Mouse (Mus musculus): ENCODE results near the gene BC051142. TPM values are rescaled to one million over a fixed set of nuclear protein-coding genes. Genes with fewer than 3 reads are reported as not detected.

Gene BC051142
- 4.2 TPM for polyA plus RNA-seq (2015; fragmentation: Illumina TruSeq; extraction: RNeasy Lipid Tissue Mini Kit (QIAGEN cat#74804); ENCODE audit: insufficient read depth, low read depth, low replicate concordance)

GRCm38 (mm10) chr17:34398711-34399393, at the start of gene BC051142:
BC051142 (plus strand) TSS chr17:34398820.

DNA sequence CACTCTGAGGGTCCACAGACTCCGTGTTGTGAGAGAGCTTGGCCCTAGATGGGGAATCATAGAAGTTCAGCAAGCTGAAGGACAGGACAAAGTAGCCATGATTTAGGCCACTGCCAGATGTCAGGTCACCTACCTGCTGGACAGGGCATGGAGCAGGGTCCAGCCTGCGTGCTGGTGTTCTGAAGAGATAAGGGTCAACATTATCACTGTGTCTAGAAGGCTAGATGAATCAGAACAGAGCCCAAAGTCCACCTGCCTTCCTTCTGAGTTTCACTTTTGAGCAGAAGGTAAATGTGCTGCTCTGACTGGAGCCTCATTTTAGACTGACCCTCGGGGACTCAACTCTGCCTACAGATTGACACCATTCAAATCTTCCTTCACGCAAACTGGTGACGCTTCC, 44.1 kb upstream of the BC051142 start, which contains the start of gene Btnl2:
Gene Btnl2 (plus strand): TSS at position 284 of the 400 bp plus-strand sequence.

DNA sequence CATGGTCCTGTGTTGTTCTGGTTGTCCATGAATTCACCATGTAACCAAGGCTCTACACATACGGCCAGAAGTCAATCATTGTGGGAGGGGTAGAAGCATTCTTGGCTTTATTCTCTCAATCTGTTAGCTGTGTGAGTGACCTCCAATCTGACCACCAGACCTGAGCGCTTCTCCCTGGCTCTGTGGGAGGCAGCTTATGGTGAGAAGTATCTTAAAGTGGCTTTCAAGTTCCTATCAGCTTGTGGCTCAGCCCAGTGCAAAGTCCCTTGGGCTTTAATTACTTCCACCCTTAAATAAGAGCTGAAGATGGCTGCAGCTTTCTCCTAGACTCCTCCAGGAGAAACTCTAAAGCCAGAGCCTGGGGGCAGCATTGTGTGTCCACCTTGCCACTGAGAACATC, 21.8 kb upstream of the BC051142 start, which contains the start of gene Btnl1:
Gene Btnl1 (plus strand): TSS at position 286 of the 400 bp plus-strand sequence.

GRCm38 (mm10) chr17:34477238-34478013, 78.8 kb downstream of the BC051142 start, which contains the start of gene Btnl4:
Btnl4 (minus strand) TSS chr17:34477318.

Other genes starting within 250 kb of the BC051142 start
- gene H2-DMb1, start 245.7 kb upstream of the BC051142 start, polyA plus RNA-seq (2015; fragmentation: Illumina TruSeq; extraction: RNeasy Lipid Tissue Mini Kit (QIAGEN cat#74804); ENCODE audit: insufficient read depth, low read depth, low replicate concordance): 7.8 TPM
- gene Tap1, start 211.3 kb upstream of the BC051142 start, polyA plus RNA-seq (2015; fragmentation: Illumina TruSeq; extraction: RNeasy Lipid Tissue Mini Kit (QIAGEN cat#74804); ENCODE audit: insufficient read depth, low read depth, low replicate concordance): 6.3 TPM
- gene Psmb9, start 211.1 kb upstream of the BC051142 start, polyA plus RNA-seq (2015; fragmentation: Illumina TruSeq; extraction: RNeasy Lipid Tissue Mini Kit (QIAGEN cat#74804); ENCODE audit: insufficient read depth, low read depth, low replicate concordance): 9.2 TPM
- 13.8 TPM for gene Psmb8, start 201.1 kb upstream of the BC051142 start, polyA plus RNA-seq (2015; fragmentation: Illumina TruSeq; extraction: RNeasy Lipid Tissue Mini Kit (QIAGEN cat#74804); ENCODE audit: insufficient read depth, low read depth, low replicate concordance)
- 9.1 TPM for gene Tap2, start 195.3 kb upstream of the BC051142 start, polyA plus RNA-seq (2015; fragmentation: Illumina TruSeq; extraction: RNeasy Lipid Tissue Mini Kit (QIAGEN cat#74804); ENCODE audit: insufficient read depth, low read depth, low replicate concordance)
- 2.1 TPM for gene H2-Ob, start 159.9 kb upstream of the BC051142 start, polyA plus RNA-seq (2015; fragmentation: Illumina TruSeq; extraction: RNeasy Lipid Tissue Mini Kit (QIAGEN cat#74804); ENCODE audit: insufficient read depth, low read depth, low replicate concordance)
- gene H2-Ab1, start 141.1 kb upstream of the BC051142 start, polyA plus RNA-seq (2015; fragmentation: Illumina TruSeq; extraction: RNeasy Lipid Tissue Mini Kit (QIAGEN cat#74804); ENCODE audit: insufficient read depth, low read depth, low replicate concordance): 44.7 TPM
- gene H2-Aa, start 111.0 kb upstream of the BC051142 start, polyA plus RNA-seq (2015; fragmentation: Illumina TruSeq; extraction: RNeasy Lipid Tissue Mini Kit (QIAGEN cat#74804); ENCODE audit: insufficient read depth, low read depth, low replicate concordance): 56.9 TPM
- 37.0 TPM for gene H2-Eb1, start 93.0 kb upstream of the BC051142 start, polyA plus RNA-seq (2015; fragmentation: Illumina TruSeq; extraction: RNeasy Lipid Tissue Mini Kit (QIAGEN cat#74804); ENCODE audit: insufficient read depth, low read depth, low replicate concordance)
- not detected for gene H2-Eb2, start 73.2 kb upstream of the BC051142 start, polyA plus RNA-seq (2015; fragmentation: Illumina TruSeq; extraction: RNeasy Lipid Tissue Mini Kit (QIAGEN cat#74804); ENCODE audit: insufficient read depth, low read depth, low replicate concordance)
- gene Btnl2, start 44.0 kb upstream of the BC051142 start, polyA plus RNA-seq (2015; fragmentation: Illumina TruSeq; extraction: RNeasy Lipid Tissue Mini Kit (QIAGEN cat#74804); ENCODE audit: insufficient read depth, low read depth, low replicate concordance): not detected
- gene Btnl1, start 21.7 kb upstream of the BC051142 start, polyA plus RNA-seq (2015; fragmentation: Illumina TruSeq; extraction: RNeasy Lipid Tissue Mini Kit (QIAGEN cat#74804); ENCODE audit: insufficient read depth, low read depth, low replicate concordance): not detected
- not detected for gene Btnl4, start 78.5 kb downstream of the BC051142 start, polyA plus RNA-seq (2015; fragmentation: Illumina TruSeq; extraction: RNeasy Lipid Tissue Mini Kit (QIAGEN cat#74804); ENCODE audit: insufficient read depth, low read depth, low replicate concordance)
- not detected for gene Btnl6, start 118.5 kb downstream of the BC051142 start, polyA plus RNA-seq (2015; fragmentation: Illumina TruSeq; extraction: RNeasy Lipid Tissue Mini Kit (QIAGEN cat#74804); ENCODE audit: insufficient read depth, low read depth, low replicate concordance)
- gene Notch4, start 165.4 kb downstream of the BC051142 start, polyA plus RNA-seq (2015; fragmentation: Illumina TruSeq; extraction: RNeasy Lipid Tissue Mini Kit (QIAGEN cat#74804); ENCODE audit: insufficient read depth, low read depth, low replicate concordance): 13.4 TPM
- 13.2 TPM for gene Gpsm3, start 191.0 kb downstream of the BC051142 start, polyA plus RNA-seq (2015; fragmentation: Illumina TruSeq; extraction: RNeasy Lipid Tissue Mini Kit (QIAGEN cat#74804); ENCODE audit: insufficient read depth, low read depth, low replicate concordance)
- gene Pbx2, start 192.4 kb downstream of the BC051142 start, polyA plus RNA-seq (2015; fragmentation: Illumina TruSeq; extraction: RNeasy Lipid Tissue Mini Kit (QIAGEN cat#74804); ENCODE audit: insufficient read depth, low read depth, low replicate concordance): 11.4 TPM
- 1.3 TPM for gene Ager, start 199.0 kb downstream of the BC051142 start, polyA plus RNA-seq (2015; fragmentation: Illumina TruSeq; extraction: RNeasy Lipid Tissue Mini Kit (QIAGEN cat#74804); ENCODE audit: insufficient read depth, low read depth, low replicate concordance)
- gene Rnf5, start 204.9 kb downstream of the BC051142 start, polyA plus RNA-seq (2015; fragmentation: Illumina TruSeq; extraction: RNeasy Lipid Tissue Mini Kit (QIAGEN cat#74804); ENCODE audit: insufficient read depth, low read depth, low replicate concordance): 23.2 TPM
- gene Agpat1, start 205.4 kb downstream of the BC051142 start, polyA plus RNA-seq (2015; fragmentation: Illumina TruSeq; extraction: RNeasy Lipid Tissue Mini Kit (QIAGEN cat#74804); ENCODE audit: insufficient read depth, low read depth, low replicate concordance): 22.7 TPM
- 3.3 TPM for gene Egfl8, start 217.2 kb downstream of the BC051142 start, polyA plus RNA-seq (2015; fragmentation: Illumina TruSeq; extraction: RNeasy Lipid Tissue Mini Kit (QIAGEN cat#74804); ENCODE audit: insufficient read depth, low read depth, low replicate concordance)
- 9.9 TPM for gene Ppt2, start 229.7 kb downstream of the BC051142 start, polyA plus RNA-seq (2015; fragmentation: Illumina TruSeq; extraction: RNeasy Lipid Tissue Mini Kit (QIAGEN cat#74804); ENCODE audit: insufficient read depth, low read depth, low replicate concordance)
- 5.2 TPM for gene Prrt1, start 230.7 kb downstream of the BC051142 start, polyA plus RNA-seq (2015; fragmentation: Illumina TruSeq; extraction: RNeasy Lipid Tissue Mini Kit (QIAGEN cat#74804); ENCODE audit: insufficient read depth, low read depth, low replicate concordance)
- gene Fkbpl, start 245.9 kb downstream of the BC051142 start, polyA plus RNA-seq (2015; fragmentation: Illumina TruSeq; extraction: RNeasy Lipid Tissue Mini Kit (QIAGEN cat#74804); ENCODE audit: insufficient read depth, low read depth, low replicate concordance): 2.0 TPM
- gene Atf6b, start 248.3 kb downstream of the BC051142 start, polyA plus RNA-seq (2015; fragmentation: Illumina TruSeq; extraction: RNeasy Lipid Tissue Mini Kit (QIAGEN cat#74804); ENCODE audit: insufficient read depth, low read depth, low replicate concordance): 10.8 TPM